Mouse (Mus musculus) limb, embryonic 13.5 days (tissue): ENCODE results near the gene Gm17018. TPM values are rescaled to one million over a fixed set of nuclear protein-coding genes. Genes with fewer than 3 reads are reported as not detected.

Source experiments
- ATAC-seq: fragments of 200-750 bp; cut with Nextera tagmentation; 2 replicates; pipeline ENCODE4 v1.8.0; 2017; ENCODE audit warnings: low read depth, moderate number of reproducible peaks, moderate TSS enrichment; ENCODE audit not compliant: low FRiP score
- H3K27ac ChIP-seq: fragments of 300-500 bp; sonication (generic); 2 replicates; pipeline ENCODE4 v1.5.1; 2015; ENCODE audit warnings: inconsistent platforms, mild to moderate bottlenecking, moderate library complexity
- H3K27me3 ChIP-seq: fragments of 300-500 bp; sonication (generic); 2 replicates; pipeline ENCODE4 v1.6.1; 2015; ENCODE audit warnings: mild to moderate bottlenecking, inconsistent platforms
- H3K36me3 ChIP-seq: fragments of 300-500 bp; sonication (generic); 2 replicates; pipeline ENCODE4 v1.6.1; 2015; ENCODE audit warnings: inconsistent platforms, mild to moderate bottlenecking, moderate library complexity
- H3K4me1 ChIP-seq: fragments of 300-500 bp; sonication (generic); 2 replicates; pipeline ENCODE4 v1.6.1; 2015; ENCODE audit warnings: inconsistent platforms
- H3K4me2 ChIP-seq: fragments of 300-500 bp; sonication (generic); replicated peaks from 2 replicates; pipeline ENCODE4 v1.6.1; 2015; ENCODE audit warnings: inconsistent platforms, mild to moderate bottlenecking, moderate library complexity
- H3K4me3 ChIP-seq: fragments of 300-500 bp; sonication (generic); 2 replicates; pipeline ENCODE4 v1.5.1; 2015; ENCODE audit warnings: moderate library complexity, mild to moderate bottlenecking, inconsistent platforms
- H3K9ac ChIP-seq: fragments of 300-500 bp; sonication (generic); 2 replicates; pipeline ENCODE4 v1.6.1; 2015; ENCODE audit warnings: mild to moderate bottlenecking, inconsistent platforms
- H3K9me3 ChIP-seq: fragments of 300-500 bp; sonication (generic); 2 replicates; pipeline ENCODE4 v1.6.1; 2016; ENCODE audit warnings: inconsistent platforms
- WGBS: fragments of 180-500 bp; shearing (Covaris S2); methylation state at CpG from one replicate; pipeline ENCODE4 v1.1.7; 2015; 5-methylcytosine and 5-hydroxymethylcytosine counted together
- polyA plus RNA-seq: library from polyadenylated mRNA; unstranded; fragments of >200 nt; fragmentation: Nextera tagmentation; extraction: Ambion mirVana; gene quantifications from 2 replicates; pipeline ENCODE4 v1.2.1, GENCODE M21; 2015

The Gm17018 gene
- polyA plus RNA-seq, 1 experiment from 2014 or later, result 45.0 TPM

DNA sequence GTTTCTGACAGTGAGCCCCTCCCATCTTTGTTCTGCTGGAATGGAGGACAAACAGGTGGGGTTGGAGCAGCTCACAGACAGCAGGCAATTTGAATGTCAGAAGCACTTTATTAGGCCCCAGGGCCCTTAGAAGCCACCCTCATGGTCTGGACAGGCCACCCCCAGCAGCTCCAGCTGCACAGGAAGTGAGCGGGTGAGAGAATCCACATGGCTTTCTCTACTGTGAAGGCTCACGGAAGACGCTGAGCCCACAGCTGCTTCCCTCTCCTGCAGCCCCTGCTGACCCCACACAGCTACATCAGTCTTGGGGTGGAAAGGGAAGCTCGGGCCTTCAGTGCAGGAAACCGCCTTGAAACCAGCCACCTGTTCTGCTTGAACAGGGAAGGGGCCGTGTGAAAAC, 8.2 kb upstream of the Gm17018 start:
- no peak overlapping the region for H3K9ac ChIP-seq
- H3K9me3 ChIP-seq, result no peaks in the 10 kb centered on the region
- peaks cover 16% of the 10 kb centered on the region for H3K4me1 ChIP-seq
- no peak overlapping the region for H3K4me2 ChIP-seq
- peaks cover 42% of the 10 kb centered on the region for H3K36me3 ChIP-seq
- ATAC-seq, result peak; percentile 68
- H3K27me3 ChIP-seq, result peaks cover 21% of the 10 kb centered on the region
- peak overlapping the region; percentile 1; the same call in 1 of the 2 replicates for H3K27ac ChIP-seq
- H3K4me3 ChIP-seq, result no peak overlapping the region
- WGBS, result 31% methylated on average over 6 of the region's 6 CpGs

- H3K27ac ChIP-seq, result no peak overlapping the region
- peaks cover 51% of the 10 kb centered on the region for H3K36me3 ChIP-seq
- H3K9ac ChIP-seq, result no peak overlapping the region
- H3K4me3 ChIP-seq, result no peak overlapping the region
- no peak for ATAC-seq
- no peak overlapping the region for H3K4me2 ChIP-seq
- WGBS, result 95% methylated on average over 11 of the region's 11 CpGs
- H3K27me3 ChIP-seq, result peaks cover 10% of the 10 kb centered on the region
- H3K9me3 ChIP-seq, result no peaks in the 10 kb centered on the region
- peaks cover 11% of the 10 kb centered on the region; the same call in 1 of the 2 replicates for H3K4me1 ChIP-seq
These were observed 6.3 kb upstream of the Gm17018 start for GRCm38 (mm10) chr19:45554136-45554535.

GRCm38 (mm10) chr19:45565925-45566715, 5.7 kb downstream of the Gm17018 start:
- H3K27ac ChIP-seq, result peak overlapping the region; percentile 12; the same call in 1 of the 2 replicates
- H3K4me2 ChIP-seq, result peak overlapping the region; percentile 15
- 29% methylated on average over 15 of the region's 15 CpGs for WGBS
- no peaks in the 10 kb centered on the region for H3K9me3 ChIP-seq
- no peak overlapping the region for H3K9ac ChIP-seq
- H3K36me3 ChIP-seq, result no peaks in the 10 kb centered on the region
- peak; percentile 46; the same call in 1 of the 2 replicates for ATAC-seq
- peaks cover 67% of the 10 kb centered on the region for H3K4me1 ChIP-seq
- no peak overlapping the region for H3K4me3 ChIP-seq
- H3K27me3 ChIP-seq, result no peaks in the 10 kb centered on the region

GRCm38 (mm10) chr19:45567367-45567766, 7.0 kb downstream of the Gm17018 start:
- 0 out of 2 replicates have a peak overlapping the region, but pooled peaks have one; percentile 16 for H3K4me2 ChIP-seq
- H3K4me1 ChIP-seq, result peaks cover 64% of the 10 kb centered on the region
- no peaks in the 10 kb centered on the region for H3K27me3 ChIP-seq
- no peaks in the 10 kb centered on the region for H3K9me3 ChIP-seq
- peaks cover 8% of the 10 kb centered on the region for H3K36me3 ChIP-seq
- WGBS, result 28% methylated on average over 14 of the region's 14 CpGs
- ATAC-seq, result no peak
- H3K4me3 ChIP-seq, result no peak overlapping the region
- H3K27ac ChIP-seq, result no peak overlapping the region
- H3K9ac ChIP-seq, result peak overlapping the region; percentile 39

DNA sequence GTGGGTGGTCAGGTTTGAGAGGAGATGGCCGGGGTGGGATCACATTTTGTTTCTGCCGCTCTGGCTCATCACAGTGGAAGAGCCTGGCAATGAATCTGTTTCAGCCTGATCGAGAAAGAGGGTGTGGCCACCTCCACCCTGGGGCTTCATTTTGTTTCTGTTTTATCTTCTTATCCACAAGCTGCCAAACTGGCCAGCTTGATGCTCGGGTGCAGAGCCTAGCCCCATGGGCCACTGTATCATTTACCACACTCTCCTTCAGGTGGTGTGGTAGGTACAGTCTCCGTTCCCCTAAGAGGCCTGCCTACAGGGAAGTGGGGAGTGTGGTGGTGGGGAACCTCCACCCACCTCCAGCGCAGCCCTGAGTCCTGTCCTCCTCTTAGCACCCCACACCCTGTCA, 12.6 kb downstream of the Gm17018 start:
- Histone ChIP-seq H3K4me2 (no peak overlapping the region), H3K4me3 (no peak overlapping the region), H3K9ac (no peak overlapping the region), H3K27me3 (no peaks in the 10 kb centered on the region), H3K4me1 (peaks cover 65% of the 10 kb centered on the region), H3K36me3 (peaks cover 29% of the 10 kb centered on the region), H3K27ac (no peak overlapping the region), H3K9me3 (no peaks in the 10 kb centered on the region)
- ATAC-seq, result no peak
- 78% methylated on average over 6 of the region's 6 CpGs for WGBS

DNA sequence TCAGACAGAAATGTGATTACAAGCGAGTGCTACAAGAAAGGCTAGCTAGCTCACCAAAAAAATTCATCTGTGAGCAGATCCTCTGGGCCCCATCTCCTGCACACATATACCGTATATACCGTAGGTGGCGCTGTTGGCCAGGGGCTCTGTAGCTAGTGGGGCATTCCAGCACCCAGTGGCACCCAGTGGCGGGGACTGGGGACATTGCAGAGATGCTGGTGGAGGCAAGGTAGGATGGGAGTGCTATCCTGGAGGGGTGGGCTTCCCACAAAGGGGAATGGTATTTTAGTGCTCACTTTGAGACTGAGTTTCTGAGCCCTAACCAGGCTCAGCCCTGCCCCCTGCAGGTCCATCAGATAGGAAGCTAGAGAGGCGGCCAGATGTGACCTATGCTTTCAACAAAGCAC, 13.4 kb downstream of the Gm17018 start:
- Histone ChIP-seq H3K4me3 (no peak overlapping the region), H3K9ac (no peak overlapping the region), H3K27me3 (no peaks in the 10 kb centered on the region), H3K36me3 (peaks cover 37% of the 10 kb centered on the region), H3K4me2 (no peak overlapping the region), H3K9me3 (no peaks in the 10 kb centered on the region), H3K27ac (no peak overlapping the region), H3K4me1 (peaks cover 57% of the 10 kb centered on the region)
- WGBS, result 24% methylated on average over 6 of the region's 6 CpGs
- peak; percentile 52; the same call in 1 of the 2 replicates for ATAC-seq

DNA sequence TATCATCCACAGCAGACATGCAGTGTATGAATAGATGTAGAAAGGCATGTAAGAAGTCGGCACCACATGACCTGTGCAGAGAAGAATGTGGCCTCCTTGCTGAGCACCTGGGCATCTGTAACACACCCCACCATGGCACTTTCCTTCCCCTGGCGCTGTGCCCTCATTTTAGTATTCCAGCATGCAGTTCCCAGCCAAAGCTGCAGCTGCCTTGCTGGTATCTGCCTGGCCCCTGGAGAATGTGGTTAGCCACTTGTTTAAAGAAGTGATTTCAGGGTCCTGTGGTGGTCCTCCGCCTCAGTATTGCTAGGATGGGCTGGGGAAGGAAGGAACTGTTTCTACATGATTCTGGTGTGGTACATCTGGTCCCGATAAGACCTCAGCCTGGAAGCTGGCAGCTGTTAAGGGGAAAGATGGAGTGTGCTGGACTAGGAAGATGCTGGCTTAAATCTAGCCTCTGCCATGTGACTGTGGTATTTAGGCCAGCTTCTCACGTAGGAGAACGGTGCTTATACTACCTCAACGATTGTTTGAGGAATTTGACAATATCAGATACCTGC, 14.0 kb downstream of the Gm17018 start:
- Histone ChIP-seq H3K36me3 (peaks cover 43% of the 10 kb centered on the region), H3K9me3 (no peaks in the 10 kb centered on the region), H3K27me3 (no peaks in the 10 kb centered on the region), H3K4me3 (no peak overlapping the region), H3K27ac (no peak overlapping the region; the same call in 1 of the 2 replicates), H3K4me2 (no peak overlapping the region), H3K4me1 (peaks cover 53% of the 10 kb centered on the region), H3K9ac (no peak overlapping the region)
- 52% methylated on average over 7 of the region's 7 CpGs for WGBS
- no peak for ATAC-seq

GRCm38 (mm10) chr19:45574941-45575631, 14.7 kb downstream of the Gm17018 start:
- H3K4me3 ChIP-seq, result no peak overlapping the region
- peaks cover 47% of the 10 kb centered on the region for H3K36me3 ChIP-seq
- H3K27me3 ChIP-seq, result no peaks in the 10 kb centered on the region
- H3K9ac ChIP-seq, result 0 out of 2 replicates have a peak overlapping the region, but pooled peaks have one; percentile 19
- H3K4me2 ChIP-seq, result 0 out of 2 replicates have a peak overlapping the region, but pooled peaks have one; percentile 4
- no peak for ATAC-seq
- H3K4me1 ChIP-seq, result peaks cover 53% of the 10 kb centered on the region
- H3K9me3 ChIP-seq, result no peaks in the 10 kb centered on the region
- 43% methylated on average over 19 of the region's 19 CpGs for WGBS
- peak overlapping the region; percentile 15; the same call in 1 of the 2 replicates for H3K27ac ChIP-seq

GRCm38 (mm10) chr19:45575632-45576001, 15.2 kb downstream of the Gm17018 start:
- Histone ChIP-seq H3K4me1 (peaks cover 54% of the 10 kb centered on the region), H3K4me3 (no peak overlapping the region), H3K36me3 (peaks cover 48% of the 10 kb centered on the region), H3K27ac (no peak overlapping the region), H3K9me3 (no peaks in the 10 kb centered on the region), H3K4me2 (no peak overlapping the region), H3K9ac (0 out of 2 replicates have a peak overlapping the region, but pooled peaks have one; percentile 19), H3K27me3 (no peaks in the 10 kb centered on the region)
- ATAC-seq, result no peak
- 21% methylated on average over 8 of the region's 8 CpGs for WGBS

DNA sequence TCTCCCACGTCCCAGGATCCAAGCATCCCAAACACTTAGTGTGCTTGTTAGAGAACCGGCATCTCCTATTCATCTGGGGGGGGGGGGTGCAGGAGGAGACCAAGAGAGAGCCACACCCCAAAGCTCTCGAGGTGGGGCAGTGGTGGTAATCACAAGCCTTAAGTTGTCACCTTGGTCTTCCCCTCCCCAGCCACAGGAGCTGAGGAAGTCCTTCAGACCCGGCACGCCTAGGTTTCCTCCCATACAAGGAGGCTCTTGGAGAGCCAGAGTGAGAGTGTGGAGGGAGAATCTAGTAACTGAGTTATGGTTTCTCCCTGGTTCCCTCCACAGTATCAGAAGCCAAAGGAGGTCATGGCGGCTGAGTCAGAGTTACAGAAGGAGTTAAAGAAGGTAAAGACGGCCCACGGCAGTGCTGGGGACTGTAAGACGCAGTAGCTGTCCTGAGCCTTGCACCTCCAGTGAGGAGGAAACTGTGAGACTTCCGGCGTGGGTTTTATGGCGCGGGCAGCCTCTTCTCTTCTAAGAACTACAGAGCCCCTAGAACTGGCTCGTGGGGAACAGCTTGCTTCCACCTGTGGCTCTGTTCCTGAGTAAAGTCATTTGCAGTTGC, 16.8 kb downstream of the Gm17018 start:
- 64% methylated on average over 14 of the region's 14 CpGs for WGBS
- no peak overlapping the region for H3K4me3 ChIP-seq
- H3K4me2 ChIP-seq, result no peak overlapping the region
- no peak overlapping the region for H3K9ac ChIP-seq
- no peaks in the 10 kb centered on the region for H3K27me3 ChIP-seq
- ATAC-seq, result no peak
- H3K36me3 ChIP-seq, result peaks cover 45% of the 10 kb centered on the region
- H3K4me1 ChIP-seq, result peaks cover 61% of the 10 kb centered on the region
- H3K9me3 ChIP-seq, result no peaks in the 10 kb centered on the region
- H3K27ac ChIP-seq, result no peak overlapping the region

DNA sequence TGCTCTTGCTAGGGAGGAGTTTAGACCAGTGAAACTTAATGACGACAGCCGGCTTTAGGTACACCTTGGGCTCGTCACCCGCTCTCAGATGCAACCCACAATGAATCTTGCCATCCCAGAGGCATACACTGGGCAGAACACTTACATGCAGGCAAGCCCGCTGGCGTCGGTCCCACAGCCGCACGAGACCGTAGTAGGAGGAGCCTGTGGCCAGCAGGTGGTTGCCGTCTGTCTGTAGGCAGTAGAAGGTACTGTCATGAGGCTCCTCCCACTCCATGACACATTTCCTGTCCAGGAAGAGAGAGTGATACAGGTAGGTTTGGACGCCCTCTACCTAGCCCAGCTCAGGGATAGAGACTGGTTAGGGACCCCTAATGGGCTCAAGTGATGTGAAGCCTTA, 18.6 kb downstream of the Gm17018 start:
- Histone ChIP-seq H3K9ac (no peak overlapping the region), H3K36me3 (peaks cover 45% of the 10 kb centered on the region), H3K4me3 (no peak overlapping the region), H3K27me3 (no peaks in the 10 kb centered on the region), H3K4me1 (peaks cover 57% of the 10 kb centered on the region), H3K9me3 (no peaks in the 10 kb centered on the region), H3K4me2 (no peak overlapping the region), H3K27ac (no peak overlapping the region)
- no peak for ATAC-seq
- 90% methylated on average over 12 of the region's 12 CpGs for WGBS

DNA sequence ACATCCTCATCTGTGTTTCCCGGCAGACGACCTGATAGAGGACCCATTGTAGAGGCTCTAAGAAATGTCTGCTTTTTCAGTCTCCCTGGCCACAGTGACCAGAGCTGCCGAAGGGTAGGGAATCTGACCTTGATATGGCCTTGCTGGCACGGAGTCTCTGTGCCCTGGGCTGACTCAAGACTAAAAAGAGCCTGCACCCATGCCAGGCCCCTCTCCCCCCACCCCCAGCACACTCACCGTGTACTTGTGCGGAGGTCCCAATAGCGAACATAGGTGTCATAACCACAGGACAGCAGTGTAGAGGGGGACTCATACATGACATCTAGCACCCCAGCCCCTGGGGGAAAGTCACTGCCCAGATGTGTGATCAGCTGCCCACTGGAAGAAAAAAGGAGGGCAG, 19.0 kb downstream of the Gm17018 start:
- peaks cover 52% of the 10 kb centered on the region for H3K4me1 ChIP-seq
- H3K36me3 ChIP-seq, result peaks cover 46% of the 10 kb centered on the region
- no peak overlapping the region for H3K27ac ChIP-seq
- no peak overlapping the region for H3K4me3 ChIP-seq
- no peaks in the 10 kb centered on the region for H3K27me3 ChIP-seq
- ATAC-seq, result no peak
- H3K4me2 ChIP-seq, result no peak overlapping the region
- H3K9me3 ChIP-seq, result no peaks in the 10 kb centered on the region
- WGBS, result 91% methylated on average over 7 of the region's 7 CpGs
- no peak overlapping the region for H3K9ac ChIP-seq
